Mouse (Mus musculus) adrenal gland, adult 10 weeks (tissue): ENCODE data around the gene Isoc2a. TPM values are rescaled to one million over a fixed set of nuclear protein-coding genes. Genes with fewer than 3 reads are reported as not detected.

ENCODE experiments used
- polyA plus RNA-seq: library from polyadenylated mRNA; stranded (reverse); fragments of 350-450 nt; fragmentation: Illumina TruSeq; extraction: RNeasy Lipid Tissue Mini Kit (QIAGEN cat#74804); gene quantifications from one replicate; pipeline ENCODE4 v1.2.3, GENCODE M21; 2014; ENCODE audit warnings: low read depth, low replicate concordance

The Isoc2a gene
- polyA plus RNA-seq: 2.7 TPM

GRCm38 (mm10) chr7:4876753-4877221 lies at the start of gene Isoc2a:
Isoc2a (plus strand) TSS chr7:4877153.

GRCm38 (mm10) chr7:4844245-4844916 lies 32.6 kb upstream of the Isoc2a start, which contains the start of gene Shisa7:
Shisa7 (minus strand) TSS chr7:4844696.

GRCm38 (mm10) chr7:4870133-4870532 lies 6.8 kb upstream of the Isoc2a start, which contains the start of gene Isoc2b:
Isoc2b (minus strand) TSS chr7:4870258.

GRCm38 (mm10) chr7:4906466-4906950 lies 29.6 kb downstream of the Isoc2a start, which contains the start of gene Gm36210:
Gm36210 (minus strand) TSS chr7:4906516.

DNA sequence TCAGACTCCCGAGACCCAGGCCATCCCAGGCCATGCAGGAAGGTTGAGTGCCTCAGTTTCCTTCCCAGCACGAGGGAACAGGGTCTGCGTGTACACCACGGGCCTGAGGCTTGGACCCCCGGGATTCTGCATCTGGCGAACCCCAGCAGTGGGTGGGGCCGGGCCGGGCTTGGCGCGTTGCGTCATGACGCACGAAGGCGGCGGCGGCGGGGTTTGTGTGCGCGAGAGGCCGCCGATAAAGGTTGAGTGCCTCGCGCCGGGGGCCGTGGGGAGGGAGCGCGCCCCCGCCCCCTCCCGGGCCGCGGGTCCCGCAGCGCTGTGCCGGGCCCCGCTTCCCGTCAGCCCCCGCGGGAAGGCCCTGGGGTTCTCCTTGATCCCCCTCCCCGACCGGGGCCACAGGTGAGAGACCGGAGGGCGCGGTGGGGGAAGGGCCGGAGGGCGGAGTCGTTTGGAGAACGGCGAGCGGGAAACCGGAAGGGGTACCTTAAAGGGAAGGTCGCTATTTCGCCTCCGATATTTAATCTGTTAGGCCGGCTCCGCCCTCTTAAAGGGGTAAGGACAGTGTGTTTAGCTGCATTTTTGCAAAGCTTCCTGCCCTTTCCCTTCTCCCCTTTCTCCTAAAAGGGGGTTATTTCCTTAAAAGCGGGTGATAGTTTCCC lies 38.2 kb downstream of the Isoc2a start, which contains the start of gene Zfp628:
Gene Zfp628, plus strand, starts transcription at position 211 of the 659 bp plus-strand sequence.

DNA sequence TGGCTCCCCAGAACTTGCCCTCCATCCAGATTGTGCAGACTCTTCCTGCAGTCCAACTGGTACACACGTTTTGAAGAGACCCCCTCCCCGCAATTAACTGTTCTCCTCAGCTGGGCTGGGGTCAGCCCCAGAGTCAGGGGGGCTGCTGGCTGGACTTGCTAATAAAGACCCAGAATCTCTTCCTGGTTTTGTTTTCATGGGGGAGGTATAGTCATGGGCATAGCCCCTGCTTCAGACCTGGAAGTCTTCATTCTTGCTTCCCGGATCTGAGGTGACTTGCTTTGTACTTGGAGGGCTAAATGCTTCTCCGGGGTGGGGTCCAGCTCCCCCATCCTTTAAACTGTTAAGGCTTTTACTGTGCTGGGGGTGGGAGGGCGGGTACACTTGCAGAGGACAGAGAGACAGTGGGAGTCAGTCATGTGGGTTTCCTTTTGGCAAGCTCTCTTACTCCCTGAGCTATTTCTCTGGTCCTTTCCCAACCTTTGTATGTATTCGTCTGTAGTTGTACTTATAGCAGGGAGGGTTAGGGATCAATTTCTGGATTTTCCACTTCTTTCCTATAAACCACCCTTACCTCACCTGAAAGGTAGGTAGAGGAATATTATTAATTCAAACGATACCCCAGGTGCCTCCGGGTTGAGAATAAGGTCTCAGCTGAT lies 45.0 kb downstream of the Isoc2a start, which contains the start of gene Nat14:
Gene Nat14, plus strand, starts transcription at position 205 of the 659 bp plus-strand sequence.

GRCm38 (mm10) chr7:4925441-4926381 lies 48.8 kb downstream of the Isoc2a start, which contains the start of gene Ssc5d:
Ssc5d (plus strand) TSS chr7:4925785.

Other genes starting within 250 kb of the Isoc2a start
- gene Tmem86b, start 245.7 kb upstream of the Isoc2a start, polyA plus RNA-seq: 0.99 TPM
- gene Ppp6r1, start 218.1 kb upstream of the Isoc2a start, polyA plus RNA-seq: 11.8 TPM
- not detected for gene Hspbp1, start 192.1 kb upstream of the Isoc2a start, polyA plus RNA-seq
- 0.35 TPM for gene Brsk1, start 186.5 kb upstream of the Isoc2a start, polyA plus RNA-seq
- not detected for gene Tmem150b, start 151.9 kb upstream of the Isoc2a start, polyA plus RNA-seq
- gene Kmt5c, start 137.0 kb upstream of the Isoc2a start, polyA plus RNA-seq: 1.4 TPM
- gene Cox6b2, start 124.1 kb upstream of the Isoc2a start, polyA plus RNA-seq: not detected
- not detected for gene Fam71e2, start 105.9 kb upstream of the Isoc2a start, polyA plus RNA-seq
- gene Il11, start 94.3 kb upstream of the Isoc2a start, polyA plus RNA-seq: not detected
- not detected for gene Tmem190, start 94.2 kb upstream of the Isoc2a start, polyA plus RNA-seq
- gene Tmem238, start 87.5 kb upstream of the Isoc2a start, polyA plus RNA-seq: 0.76 TPM
- gene Rpl28, start 84.3 kb upstream of the Isoc2a start, polyA plus RNA-seq: 12.7 TPM
- 4.3 TPM for gene Ube2s, start 64.6 kb upstream of the Isoc2a start, polyA plus RNA-seq
- 1.0 TPM for gene Shisa7, start 32.5 kb upstream of the Isoc2a start, polyA plus RNA-seq
- gene Isoc2b, start 6.9 kb upstream of the Isoc2a start, polyA plus RNA-seq: 3.3 TPM
- not detected for gene Gm36210, start 29.4 kb downstream of the Isoc2a start, polyA plus RNA-seq
- gene Zfp628, start 38.1 kb downstream of the Isoc2a start, polyA plus RNA-seq: not detected
- 1.2 TPM for gene Nat14, start 44.9 kb downstream of the Isoc2a start, polyA plus RNA-seq
- not detected for gene Ssc5d, start 48.6 kb downstream of the Isoc2a start, polyA plus RNA-seq
- gene Sbk2, start 87.3 kb downstream of the Isoc2a start, polyA plus RNA-seq: not detected
- gene Sbk3, start 94.0 kb downstream of the Isoc2a start, polyA plus RNA-seq: not detected
- 7.5 TPM for gene Zfp579, start 119.0 kb downstream of the Isoc2a start, polyA plus RNA-seq
- not detected for gene Zfp524, start 137.3 kb downstream of the Isoc2a start, polyA plus RNA-seq
- gene Fiz1, start 137.5 kb downstream of the Isoc2a start, polyA plus RNA-seq: 12.4 TPM
- gene Gm44973, start 138.3 kb downstream of the Isoc2a start, polyA plus RNA-seq: not detected
- 4.8 TPM for gene Zfp865, start 143.2 kb downstream of the Isoc2a start, polyA plus RNA-seq
- gene Ccdc106, start 143.4 kb downstream of the Isoc2a start, polyA plus RNA-seq: not detected
- gene 4632433K11Rik, start 157.0 kb downstream of the Isoc2a start, polyA plus RNA-seq: 4.7 TPM
- 3.0 TPM for gene Zfp784, start 161.3 kb downstream of the Isoc2a start, polyA plus RNA-seq
- gene Zfp580, start 174.4 kb downstream of the Isoc2a start, polyA plus RNA-seq: 0.58 TPM
- 12.6 TPM for gene U2af2, start 185.0 kb downstream of the Isoc2a start, polyA plus RNA-seq
- 2.2 TPM for gene Epn1, start 203.1 kb downstream of the Isoc2a start, polyA plus RNA-seq
- not detected for gene Rfpl4, start 239.8 kb downstream of the Isoc2a start, polyA plus RNA-seq
- gene Rasl2-9, start 248.8 kb downstream of the Isoc2a start, polyA plus RNA-seq: 1.5 TPM